Mouse (Mus musculus): ENCODE data around the gene Nrbp1.
A peak's percentile ranks its signal among the peaks of the same experiment; 100 is the strongest.

Nrbp1 gene

GRCm38 (mm10) chr5:31240637-31241521 is at the start of gene Nrbp1, which contains the start of gene Gm9970:
Gene Nrbp1 (plus strand): TSS chr5:31240864.
Gene Gm9970 (minus strand): TSS chr5:31241232.
- DNase-seq, result peak; percentile 96 to 97

GRCm38 (mm10) chr5:31192045-31192938 is 48.4 kb upstream of the Nrbp1 start:
- DNase-seq, result no peak

- DNase-seq, result peak; percentile 99 to 100
Measured at GRCm38 (mm10) chr5:31192939-31193630, 47.6 kb upstream of the Nrbp1 start, which contains the start of the genes Snx17 and Eif2b4. Gene Snx17 (plus strand): TSS chr5:31193227. Gene Eif2b4 (minus strand): TSS chr5:31193430.

- no peak for DNase-seq
Measured at GRCm38 (mm10) chr5:31193631-31194281, 46.9 kb upstream of the Nrbp1 start.

GRCm38 (mm10) chr5:31194486-31195485 is 45.9 kb upstream of the Nrbp1 start:
- DNase-seq, result no peak

- no peak for DNase-seq
Measured at GRCm38 (mm10) chr5:31195671-31196070, 45.0 kb upstream of the Nrbp1 start.

- DNase-seq, result no peak
Measured at GRCm38 (mm10) chr5:31196207-31196606, 44.5 kb upstream of the Nrbp1 start.

GRCm38 (mm10) chr5:31197072-31197471 is 43.6 kb upstream of the Nrbp1 start:
- no peak for DNase-seq

GRCm38 (mm10) chr5:31198170-31198569 is 42.5 kb upstream of the Nrbp1 start:
- no peak for DNase-seq

GRCm38 (mm10) chr5:31198616-31199320 is 41.9 kb upstream of the Nrbp1 start:
- DNase-seq, result no peak

GRCm38 (mm10) chr5:31199321-31199892 is 41.3 kb upstream of the Nrbp1 start:
- DNase-seq, result no peak

- no peak for DNase-seq
Measured at GRCm38 (mm10) chr5:31199893-31200292, 40.8 kb upstream of the Nrbp1 start.

- DNase-seq, result no peak
Measured at GRCm38 (mm10) chr5:31200327-31200768, 40.3 kb upstream of the Nrbp1 start.

- DNase-seq, result no peak
Measured at GRCm38 (mm10) chr5:31201042-31201741, 39.5 kb upstream of the Nrbp1 start.

- DNase-seq, result peak; percentile 97 to 99
Measured at GRCm38 (mm10) chr5:31201742-31202590, 38.7 kb upstream of the Nrbp1 start, which contains the start of gene Zfp513. Gene Zfp513 (minus strand): TSS chr5:31202303.

GRCm38 (mm10) chr5:31202933-31203332 is 37.7 kb upstream of the Nrbp1 start:
- DNase-seq, result no peak

- no peak for DNase-seq
Measured at GRCm38 (mm10) chr5:31203866-31204265, 36.8 kb upstream of the Nrbp1 start.

- no peak for DNase-seq
Measured at GRCm38 (mm10) chr5:31204421-31204820, 36.2 kb upstream of the Nrbp1 start.

Measured in kidney, adult 8-10 months (tissue).